Mouse (Mus musculus) bone marrow, adult 2 months (tissue): Measurements from ENCODE around the gene Ccdc74a.

Experiments
- CTCF ChIP-seq: fragments of 200-500 bp; IDR thresholded peaks from 2 replicates; pipeline ENCODE4 v1.5.1; 2011; ENCODE audit warnings: low read length, control low read depth; ENCODE audit not compliant: control insufficient read depth, insufficient read depth
- POLR2A ChIP-seq: fragments of 200-500 bp; IDR thresholded peaks from 2 replicates; pipeline ENCODE4 v1.6.1; 2011; ENCODE audit warnings: low read depth, mild to moderate bottlenecking, control low read depth, low read length, borderline replicate concordance; ENCODE audit not compliant: control insufficient read depth

- TF ChIP-seq CTCF (no peak), POLR2A (no peak)
These were observed 5.6 kb upstream of the Ccdc74a start for GRCm38 (mm10) chr16:17640706-17641105.
